Mouse (Mus musculus): ENCODE measurements around the gene Hsd17b6. TPM values are rescaled to one million over a fixed set of nuclear protein-coding genes. Genes with fewer than 3 reads are reported as not detected.

Gene Hsd17b6
- total RNA-seq, 2 experiments from 2014 or later, result not detected

DNA sequence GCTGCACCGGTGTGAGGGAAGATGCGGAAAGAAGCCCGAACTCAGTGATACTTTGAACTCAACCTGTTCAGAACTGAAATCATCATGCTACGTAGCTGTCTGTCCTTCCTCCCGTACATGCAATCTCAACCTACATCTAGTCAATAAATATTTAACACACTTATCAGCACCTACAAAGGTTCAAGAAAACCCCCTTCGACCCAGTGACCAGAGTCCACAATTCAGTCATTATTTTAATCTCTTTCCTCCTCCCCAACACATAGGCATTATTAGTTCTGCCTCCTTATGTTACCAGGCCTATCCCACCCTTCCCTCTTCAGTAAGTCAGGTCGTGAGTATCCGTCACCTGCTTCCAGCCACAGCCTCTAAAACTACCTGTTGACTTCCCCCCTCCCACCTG is 1.9 kb downstream of the Hsd17b6 start:
- DNase-seq, result no peak

DNA sequence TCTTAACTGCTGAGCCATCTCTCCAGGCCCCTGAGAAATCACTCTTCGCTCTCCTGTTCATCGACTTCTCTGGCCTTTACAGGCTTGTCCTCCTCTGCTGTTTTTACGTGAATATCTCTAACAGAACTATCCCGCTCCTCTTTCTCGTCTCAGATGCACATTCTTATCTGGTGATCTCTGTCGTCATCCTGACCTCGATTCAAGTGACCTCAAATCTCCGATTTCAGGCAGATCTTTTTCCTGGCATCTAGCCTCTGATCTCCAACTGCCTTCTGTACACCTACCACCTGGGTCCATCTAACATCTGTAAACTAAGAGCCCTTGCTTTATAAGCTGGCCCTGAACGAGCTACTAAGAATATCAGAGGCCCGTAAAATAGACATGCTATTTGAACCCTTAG is 2.5 kb downstream of the Hsd17b6 start:
- DNase-seq, result no peak

GRCm38 (mm10) chr10:128003281-128003801 is 4.1 kb downstream of the Hsd17b6 start:
- DNase-seq, result no peak

GRCm38 (mm10) chr10:127998260-127998659 is 9.2 kb downstream of the Hsd17b6 start:
- DNase-seq, result no peak

DNA sequence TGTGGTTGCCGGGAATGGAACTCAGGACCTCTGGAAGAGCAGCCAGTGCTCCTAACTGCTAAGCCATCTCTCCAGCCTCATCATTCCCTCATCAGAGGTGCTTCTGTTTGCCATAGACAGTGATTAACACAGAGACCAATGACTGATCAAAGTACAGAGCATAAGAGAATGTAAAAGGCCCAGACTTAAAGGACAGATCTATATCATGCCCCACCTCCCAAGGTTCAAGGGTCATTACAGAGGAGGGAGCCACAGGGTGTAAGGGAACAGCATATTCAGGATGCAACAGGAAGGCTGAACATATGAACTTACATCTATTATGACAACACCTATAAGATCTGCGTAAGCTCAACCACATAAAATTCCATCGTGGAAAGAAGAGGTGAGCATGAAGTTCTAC is 10.7 kb downstream of the Hsd17b6 start:
- no peak for DNase-seq

DNA sequence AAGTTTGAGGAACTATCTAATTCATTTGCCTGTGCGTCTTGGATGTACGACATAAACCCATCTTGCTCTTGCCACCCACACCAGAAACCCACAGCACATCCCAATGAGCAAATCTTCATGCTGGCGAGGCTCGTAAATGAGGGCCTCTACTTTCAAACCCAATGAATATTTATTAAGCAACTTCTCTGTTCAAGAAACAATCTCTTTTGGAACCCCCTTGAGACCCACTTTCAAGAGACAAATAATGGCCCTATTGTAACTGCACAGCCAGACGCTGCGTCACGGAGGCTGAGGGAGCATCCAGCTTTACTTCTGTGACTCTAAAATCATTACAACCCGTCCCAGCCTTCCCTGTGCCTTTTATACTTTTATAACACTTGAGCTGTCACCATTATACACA is 21.8 kb downstream of the Hsd17b6 start:
- no peak for DNase-seq

DNA sequence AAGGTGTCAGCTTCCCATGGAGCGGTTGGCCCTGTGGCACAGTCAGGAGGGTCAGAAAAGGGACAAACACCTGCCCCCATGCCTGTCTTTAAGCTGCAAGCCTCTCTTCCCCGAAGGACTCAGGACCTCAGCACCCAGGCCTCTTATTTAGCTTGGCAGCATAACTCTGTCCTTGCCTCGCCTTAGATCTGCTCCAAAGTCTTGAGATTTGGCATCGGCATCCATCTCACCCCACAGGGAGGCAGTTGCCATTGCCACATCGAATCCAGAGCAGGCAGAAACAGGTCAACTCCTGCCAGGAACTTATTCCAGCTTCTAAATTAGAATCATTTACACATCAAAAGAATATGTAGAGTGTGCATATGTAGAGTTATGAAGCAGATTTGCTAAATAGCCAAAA is 22.8 kb downstream of the Hsd17b6 start:
- DNase-seq, result no peak

DNA sequence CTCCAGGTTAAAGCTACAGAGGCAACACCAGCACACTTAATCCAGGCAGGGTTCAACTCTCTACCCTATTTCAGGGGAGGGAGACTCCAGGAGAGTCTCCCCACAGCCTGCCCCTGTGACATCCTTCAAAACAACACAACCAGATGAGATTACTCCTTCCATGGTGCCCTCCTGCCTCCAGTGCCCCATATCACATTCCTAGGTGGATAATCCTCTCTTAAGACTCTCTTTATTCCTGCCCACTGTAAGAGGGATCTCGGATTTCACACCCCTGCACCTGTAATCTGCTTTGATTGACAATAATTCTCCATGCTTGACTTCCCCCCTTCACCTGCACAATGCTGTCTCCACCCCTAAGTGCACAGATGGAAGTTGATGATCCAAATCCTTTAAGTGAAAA is 31.9 kb downstream of the Hsd17b6 start:
- no peak for DNase-seq

GRCm38 (mm10) chr10:127974062-127974461 is 33.3 kb downstream of the Hsd17b6 start:
- DNase-seq, result no peak

DNA sequence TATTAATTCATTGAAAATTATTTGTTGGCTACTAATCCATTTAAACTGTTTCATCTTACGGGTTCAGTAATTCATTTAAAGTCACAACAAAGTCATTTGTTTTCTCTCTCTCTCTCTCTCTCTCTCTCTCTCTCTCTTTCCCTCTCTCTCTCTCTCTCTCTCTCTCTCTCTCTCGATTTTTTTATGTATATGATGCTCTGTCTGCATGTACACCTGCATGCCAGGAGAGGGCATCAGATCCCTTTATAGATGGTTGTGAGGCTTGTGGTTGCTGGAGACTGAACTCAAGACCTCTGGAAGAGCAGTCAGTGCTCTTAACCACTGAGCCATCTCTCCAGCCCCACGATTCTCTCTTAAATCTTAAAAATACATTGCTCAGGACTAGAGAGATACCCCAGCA is 36.3 kb downstream of the Hsd17b6 start:
- no peak for DNase-seq

DNA sequence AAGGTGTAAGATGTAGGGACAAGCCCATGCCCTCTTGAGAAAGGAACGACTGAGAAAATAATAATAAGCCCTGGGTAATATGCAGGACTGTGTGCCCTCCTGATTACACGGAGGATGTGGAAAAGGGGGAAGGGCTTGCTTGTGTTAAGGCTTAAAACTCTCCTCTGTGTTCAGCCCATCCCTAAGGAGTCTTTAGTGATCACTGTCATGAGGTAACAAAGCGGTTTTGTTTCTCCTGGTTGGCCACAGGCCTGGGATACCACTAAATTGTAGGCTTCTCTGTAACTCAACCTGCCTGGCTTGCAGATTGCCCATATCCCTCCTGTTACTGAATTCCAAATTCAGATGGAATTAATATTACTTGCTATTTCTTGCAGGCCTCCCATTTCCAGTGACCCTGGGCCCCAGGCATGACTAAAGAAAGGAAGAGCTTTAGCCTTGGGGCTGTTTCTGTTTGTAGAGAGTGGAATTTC is 37.0 kb downstream of the Hsd17b6 start:
- no peak for DNase-seq

DNA sequence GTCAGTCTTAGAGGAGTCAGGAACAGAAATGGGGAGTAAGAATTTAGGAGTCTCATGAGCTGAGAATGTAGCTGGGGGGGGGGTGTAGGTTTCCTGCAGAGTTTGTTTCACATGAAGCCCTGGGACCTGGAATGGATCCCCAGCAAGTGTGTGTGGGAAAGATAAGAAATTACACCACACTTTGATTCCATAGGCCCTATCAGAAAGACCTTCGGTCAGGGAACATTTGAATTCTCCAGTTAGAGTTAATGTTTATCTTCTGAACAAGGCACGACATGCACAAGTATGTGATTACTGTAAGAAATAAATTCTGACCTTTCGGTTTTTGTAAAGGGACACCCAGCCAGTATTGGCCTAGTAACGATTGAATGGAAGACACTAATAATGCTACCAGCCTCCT is 37.6 kb downstream of the Hsd17b6 start:
- DNase-seq, result no peak

DNA sequence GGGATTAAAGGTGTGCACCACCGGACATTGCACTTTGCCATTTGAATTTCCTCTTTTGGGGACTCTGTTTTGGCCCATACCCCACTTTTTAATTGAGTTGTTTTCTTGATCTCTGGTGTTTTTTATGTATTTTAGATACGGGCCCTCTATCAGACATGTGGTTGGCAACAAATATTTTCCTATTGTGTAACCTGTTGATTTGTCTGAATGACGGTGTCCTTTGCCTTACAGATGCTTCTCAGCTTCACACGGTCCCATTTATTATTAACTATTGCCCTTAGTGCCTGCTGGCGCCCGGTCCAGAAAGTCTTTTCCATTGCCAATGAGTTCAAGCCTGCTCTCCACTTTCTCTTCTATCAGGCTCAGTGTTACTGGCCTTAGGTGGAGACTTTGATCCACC is 40.9 kb downstream of the Hsd17b6 start:
- DNase-seq, result no peak

DNA sequence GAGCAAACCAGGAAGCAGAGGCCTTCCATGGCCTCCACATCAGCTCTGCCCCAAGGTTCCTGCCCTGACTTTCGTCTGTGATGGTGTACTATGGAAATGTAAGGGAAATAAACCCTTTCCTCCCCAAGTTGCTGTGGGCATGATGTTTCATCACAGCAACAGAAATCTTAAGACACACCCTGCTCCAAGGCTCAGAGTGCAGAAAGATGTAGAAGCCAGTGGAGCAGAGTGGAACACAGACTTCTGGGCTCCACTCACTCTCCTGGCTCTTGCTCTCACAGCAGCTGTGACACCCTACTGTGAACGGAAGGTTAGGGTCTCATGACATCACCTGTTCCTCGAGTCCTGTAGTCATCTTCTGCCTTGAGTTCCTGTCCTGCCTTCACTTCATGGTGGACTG is 43.4 kb downstream of the Hsd17b6 start:
- DNase-seq, result no peak

DNA sequence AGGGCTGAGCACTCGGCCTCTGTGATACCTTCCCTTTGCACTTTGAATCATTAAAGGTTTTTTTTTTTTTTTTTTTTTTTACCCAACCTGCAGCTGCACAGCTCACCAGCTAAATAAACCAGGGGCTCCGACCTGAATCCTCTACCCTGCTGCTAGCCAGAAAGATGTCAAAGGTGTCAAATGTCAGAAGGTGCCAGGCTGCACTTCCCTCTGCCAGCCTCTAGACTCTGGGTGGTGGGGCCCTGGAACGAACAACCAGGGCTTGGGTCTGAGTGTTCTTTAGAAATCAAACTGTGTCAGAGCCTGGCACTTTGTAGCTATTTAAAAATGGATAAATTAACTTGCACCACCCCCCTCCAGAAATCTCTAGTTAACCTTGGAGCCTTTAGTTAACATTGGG is 45.0 kb downstream of the Hsd17b6 start:
- no peak for DNase-seq

DNA sequence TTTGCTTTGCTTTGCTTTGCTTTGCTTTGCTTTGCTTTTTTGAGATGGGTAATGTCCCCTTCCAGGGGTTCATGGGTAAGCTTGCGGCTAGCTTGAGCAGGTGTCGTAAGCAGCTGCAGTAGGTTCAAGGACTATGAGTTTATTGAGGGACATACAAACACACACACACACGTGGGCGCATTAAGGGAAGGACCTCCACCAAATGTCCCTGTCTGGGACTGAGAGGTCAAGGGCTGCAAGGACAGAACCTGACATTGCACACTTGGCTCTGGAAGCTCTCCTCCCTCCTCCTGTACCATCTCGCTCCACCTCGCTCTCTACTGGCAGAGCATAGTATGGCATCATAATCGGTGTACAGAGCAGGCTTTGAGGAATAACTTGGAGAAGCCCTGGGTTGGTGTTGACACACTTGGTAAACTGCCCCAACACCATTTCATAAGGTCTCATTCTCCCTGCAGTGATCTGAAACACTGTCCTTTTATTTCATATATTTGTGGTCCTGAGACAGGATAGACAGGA is 48.2 kb downstream of the Hsd17b6 start:
- no peak for DNase-seq

DNA sequence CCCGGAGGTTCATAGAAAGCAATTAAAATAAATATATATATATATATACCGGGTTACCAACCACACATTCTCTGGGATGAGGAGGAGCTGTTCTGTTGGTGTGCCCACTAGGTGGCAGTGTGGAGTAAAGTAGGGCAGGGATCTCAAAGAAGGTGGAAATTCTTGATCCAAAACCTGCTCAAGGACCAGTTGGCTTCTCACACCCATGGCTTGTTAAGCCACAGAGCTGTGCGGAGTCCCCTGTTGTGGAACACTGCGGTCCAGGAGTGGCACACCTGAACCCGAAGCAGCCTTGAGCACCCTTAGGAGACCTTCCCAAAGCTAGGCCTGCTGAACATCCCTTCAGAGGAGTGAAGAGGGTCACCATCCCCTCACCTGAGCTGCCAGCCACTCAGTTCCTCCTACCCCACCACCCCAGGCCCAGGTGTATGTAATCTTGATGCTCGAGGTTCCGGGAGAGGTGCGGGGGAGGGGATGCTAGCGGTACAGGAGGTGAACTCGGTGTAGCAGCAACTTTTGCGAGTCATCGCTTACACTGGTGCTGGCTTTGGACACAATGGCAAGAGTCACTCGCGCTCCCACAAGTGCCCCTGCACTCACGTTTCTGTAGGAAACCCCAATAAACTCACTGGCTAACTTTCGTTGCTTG is 51.1 kb downstream of the Hsd17b6 start:
- peak; percentile 24 for DNase-seq

DNA sequence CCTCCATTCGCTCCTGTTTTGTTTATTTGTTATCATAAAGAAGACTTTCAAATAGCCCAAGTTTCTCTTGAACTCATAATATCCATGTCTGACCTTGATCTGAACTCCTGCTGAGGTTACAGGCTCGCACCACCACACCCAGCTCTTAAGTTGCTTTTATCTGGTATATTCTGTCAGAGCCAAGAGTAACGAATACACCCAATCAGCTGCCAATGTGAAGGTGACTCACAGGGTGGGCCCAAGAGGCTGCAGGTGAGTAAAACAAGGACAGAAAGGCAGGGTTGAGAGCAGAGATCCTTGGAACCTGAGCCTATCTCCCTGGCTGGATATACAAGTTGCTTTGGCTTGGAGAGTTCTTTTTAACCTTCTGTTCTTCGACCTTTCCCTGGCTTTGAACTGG is 52.4 kb downstream of the Hsd17b6 start:
- DNase-seq, result no peak

DNA sequence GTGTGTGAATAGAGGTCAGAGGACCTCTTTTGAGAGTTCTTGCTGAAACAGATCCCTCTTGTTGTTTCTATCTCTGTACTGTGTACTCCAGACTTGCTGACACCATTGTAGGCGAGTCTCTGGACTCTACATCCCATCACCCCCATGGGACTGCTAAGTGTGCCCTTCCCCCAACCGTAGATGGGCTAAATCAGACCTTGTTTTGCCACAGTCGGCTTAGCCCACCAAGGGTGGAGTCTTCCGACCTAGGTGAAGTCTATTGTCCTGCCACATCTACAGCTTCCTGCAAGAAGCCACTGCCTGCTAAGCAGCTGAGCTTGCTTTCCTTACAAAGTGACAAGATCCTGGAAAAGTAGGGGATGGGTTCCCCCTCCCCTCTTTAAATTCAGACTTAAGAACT is 55.6 kb downstream of the Hsd17b6 start:
- no peak for DNase-seq

GRCm38 (mm10) chr10:127951390-127951789 is 56.0 kb downstream of the Hsd17b6 start:
- DNase-seq, result no peak

GRCm38 (mm10) chr10:127949596-127950130 is 57.7 kb downstream of the Hsd17b6 start:
- DNase-seq, result no peak

- no peak for DNase-seq
Measured at GRCm38 (mm10) chr10:127945432-127946064, 61.9 kb downstream of the Hsd17b6 start.

All from gastrocnemius, postnatal 25 days (tissue).